Comparison of ENCODE assay signal across 8 mouse cellular contexts in genomic region chr3:153077846-153078703, GRCm38 (mm10).
DNase-seq lines count a peak whose midpoint lies in the region; ATAC-seq lines count a peak whose summit lies in the region.

No protein-coding gene starts in this region.

- no peak overlapping the region for H3K4me3 ChIP-seq in kidney, embryonic 16.5 days (ENCODE audit: low read length)

- ATAC-seq in kidney, embryonic 16.5 days (ENCODE audit: low FRiP score, low TSS enrichment), result no peak

- no peaks in the 10 kb centered on the region for H3K36me3 ChIP-seq in kidney, embryonic 16.5 days (ENCODE audit: insufficient read depth, low read length)

- no peaks in the 10 kb centered on the region for H3K27me3 ChIP-seq in kidney, embryonic 16.5 days (ENCODE audit: insufficient read depth, low read length)

- peak; percentile 62 for DNase-seq in kidney, postnatal 10 days
- DNase-seq in cerebellum, postnatal 14 days, result peak; percentile 48 to 59
- DNase-seq in layer of hippocampus, postnatal 14 days (ENCODE audit: low spot score in 2 of 2), result peak; percentile 61 to 78
- DNase-seq in right cerebral cortex, adult 18-20 months, result peak; percentile 89
- DNase-seq in kidney, adult 11 months, result no peak
- no peak for DNase-seq in adrenal gland, adult 2 months
- DNase-seq in gastrocnemius, adult 18-20 months (ENCODE audit: low spot score), result no peak

- no peaks in the 10 kb centered on the region for H3K9me3 ChIP-seq in kidney, embryonic 16.5 days (ENCODE audit: low read length)

- H3K9ac ChIP-seq in kidney, embryonic 16.5 days (replicated peaks; ENCODE audit: low read length), result no peak overlapping the region

- 64% methylated on average over 14 of the region's 14 CpGs for WGBS in kidney, embryonic 16.5 days

- H3K4me2 ChIP-seq in kidney, embryonic 16.5 days (replicated peaks; ENCODE audit: low read depth, low read length), result no peak overlapping the region

- H3K4me1 ChIP-seq in kidney, embryonic 16.5 days (ENCODE audit: insufficient read depth, low read length), result no peaks in the 10 kb centered on the region

- H3K27ac ChIP-seq in kidney, embryonic 16.5 days (ENCODE audit: low read length), result no peak overlapping the region

Comparison
In these comparisons a context has a peak if more than half of its experiments do, and no peak if none do; other contexts are left out.
1. DNase-seq: peak in kidney, postnatal 10 days (single experiment), cerebellum, postnatal 14 days (2 of 2), layer of hippocampus, postnatal 14 days (2 of 2) and right cerebral cortex, adult 18-20 months (single experiment); none in kidney, adult 11 months (single experiment), adrenal gland, adult 2 months (single experiment) and gastrocnemius, adult 18-20 months (single experiment).